Mouse (Mus musculus): ENCODE results near the gene Stk17b.
"Not testable (repeated sequence)": the region's sequence is repeated elsewhere in the genome, so short reads cannot be mapped to it uniquely, and the experiment has no call there.

The Stk17b gene

DNA sequence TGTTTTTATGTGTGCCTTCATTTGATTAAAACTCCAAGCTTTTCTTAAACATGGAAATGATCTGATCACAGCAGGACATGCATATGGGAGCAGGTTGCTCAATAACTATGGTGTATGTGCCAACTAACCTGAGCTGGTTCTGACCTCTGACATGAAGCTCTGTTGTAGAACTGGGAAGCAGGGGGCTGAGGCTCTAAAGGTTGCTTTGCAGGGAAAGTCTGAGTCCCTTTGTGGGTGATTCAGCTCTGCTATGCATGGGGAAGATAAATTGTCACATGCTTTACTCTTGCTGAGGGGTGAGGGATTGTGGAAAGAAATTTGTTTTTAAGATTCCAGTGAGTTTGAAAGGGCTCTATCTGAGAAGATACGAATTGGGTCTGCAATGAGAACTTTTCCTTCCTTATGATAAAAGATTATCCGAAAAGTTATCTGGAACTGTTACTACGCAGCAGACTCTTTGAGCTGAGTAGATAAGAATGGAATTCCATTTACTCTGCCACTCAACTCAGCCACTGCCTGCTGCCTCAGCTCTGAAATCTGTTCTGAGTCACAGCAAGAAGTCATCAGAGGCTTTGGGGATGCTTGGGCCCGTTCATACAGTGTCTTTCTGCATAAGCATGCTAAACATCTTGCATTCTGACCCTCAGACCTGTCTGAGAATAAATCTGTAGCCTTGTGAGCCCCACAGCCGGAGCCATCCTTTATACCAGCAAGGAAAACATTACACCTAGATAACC is 56.4 kb downstream of the Stk17b start:
- DNase-seq (ENCODE audit: low read depth, low spot score) = no peak

DNA sequence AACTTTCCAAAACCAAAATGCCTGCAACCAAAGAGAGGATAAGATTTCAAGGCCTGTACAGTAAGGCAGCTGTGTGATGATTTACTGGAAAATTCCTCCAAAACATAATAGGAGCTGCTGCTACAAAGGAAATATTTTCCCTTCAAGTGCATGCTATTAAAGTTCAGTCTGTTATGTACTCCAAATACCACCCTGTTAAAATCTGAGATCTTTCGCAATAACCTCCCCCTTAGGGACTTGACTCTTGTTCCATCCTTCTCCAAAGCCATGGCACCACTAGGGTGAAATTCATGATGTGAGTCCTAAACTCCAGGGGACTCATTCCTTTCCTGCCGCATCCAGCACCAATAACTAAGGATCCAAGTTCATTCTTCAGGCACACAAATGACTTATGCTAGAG is 58.1 kb downstream of the Stk17b start:
- no peak for DNase-seq (ENCODE audit: low read depth, low spot score)

- DNase-seq (ENCODE audit: low read depth, low spot score) = no peak
Measured at GRCm38 (mm10) chr1:53721353-53721752, 63.7 kb downstream of the Stk17b start.

DNA sequence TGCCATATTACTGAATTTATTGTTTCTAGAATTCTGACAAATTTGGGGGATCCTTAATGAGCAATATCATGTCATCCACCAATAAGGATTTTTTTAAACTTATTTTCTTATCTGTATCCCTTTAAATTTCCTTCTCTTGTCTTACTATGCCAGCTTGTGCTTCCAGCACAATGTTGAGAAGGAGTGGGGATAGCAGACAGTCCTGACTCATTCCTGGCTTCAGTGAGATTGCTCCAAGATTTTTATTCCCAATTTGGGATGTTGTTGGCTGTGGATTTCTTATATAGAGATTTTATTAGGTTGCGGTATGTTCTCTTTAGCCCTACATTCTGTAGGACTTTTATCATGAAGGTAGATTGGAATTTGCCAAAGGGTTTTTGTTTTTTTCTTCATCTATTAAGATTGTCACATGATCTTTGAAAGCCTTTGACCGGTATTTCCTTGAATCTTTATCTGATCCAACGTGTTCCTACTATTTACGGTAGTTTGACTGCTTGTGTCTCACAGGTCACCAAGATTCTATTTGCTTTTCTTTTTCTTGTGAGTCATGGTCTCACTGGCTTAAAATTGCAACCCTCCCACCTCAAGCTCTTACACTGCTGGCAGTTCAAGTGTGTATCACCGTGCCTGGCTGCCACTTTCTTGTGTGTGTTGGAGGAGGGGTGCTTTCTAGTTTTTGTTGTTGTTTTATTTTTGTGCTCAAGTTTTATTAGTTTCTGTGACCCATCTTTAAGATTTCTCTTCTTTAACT is 64.2 kb downstream of the Stk17b start:
- DNase-seq (ENCODE audit: low read depth, low spot score) = no peak

DNA sequence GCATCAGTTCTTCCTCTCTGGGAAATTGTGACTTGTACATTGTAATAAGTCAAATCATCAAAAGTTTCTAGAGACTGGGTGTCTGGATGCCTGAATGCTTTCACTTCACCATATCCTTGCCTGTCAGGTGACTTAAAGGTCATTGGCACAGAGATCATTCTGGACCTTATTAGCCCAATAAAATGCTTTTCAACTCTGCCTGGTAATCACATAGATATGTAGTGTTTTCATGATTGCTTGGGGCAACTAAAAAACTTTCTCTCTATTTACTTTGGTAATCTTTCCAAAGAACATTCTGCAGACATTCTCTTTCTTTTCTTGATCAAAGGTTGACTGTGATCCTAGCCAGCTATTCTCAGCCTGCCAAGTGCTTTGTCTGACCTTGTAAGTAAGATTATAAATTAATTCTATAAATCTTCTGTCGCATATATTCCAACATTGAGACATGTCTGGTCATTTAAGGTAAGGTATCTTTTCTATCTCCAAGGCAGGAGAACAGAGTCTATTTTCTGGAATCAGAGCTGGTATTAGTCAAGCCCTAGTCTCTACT is 69.0 kb downstream of the Stk17b start:
- no peak for DNase-seq (ENCODE audit: low read depth, low spot score)

DNA sequence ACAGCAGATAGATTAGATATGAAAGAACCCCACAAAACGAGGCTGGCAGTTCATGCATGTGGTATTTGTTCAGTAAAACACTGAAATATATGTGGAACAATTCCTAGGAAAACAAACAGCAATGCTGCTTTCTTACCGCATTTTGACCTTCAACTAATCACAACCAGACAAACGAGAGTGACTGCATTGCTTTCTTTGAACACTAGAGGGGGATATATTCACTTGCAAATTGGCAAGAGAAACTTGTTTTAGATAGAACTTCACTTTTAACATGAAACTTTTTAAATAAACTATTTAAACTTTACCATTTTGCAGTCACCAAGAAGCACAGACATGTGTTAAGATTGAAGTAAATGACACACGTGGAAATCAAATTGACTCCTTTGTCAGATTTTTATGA is 69.6 kb downstream of the Stk17b start:
- DNase-seq (ENCODE audit: low read depth, low spot score) = peak; percentile 24

- not testable (repeated sequence) for DNase-seq (ENCODE audit: low read depth, low spot score)
Measured at GRCm38 (mm10) chr1:53713383-53713782, 71.6 kb downstream of the Stk17b start.

GRCm38 (mm10) chr1:53711069-53711468 is 74.0 kb downstream of the Stk17b start:
- DNase-seq (ENCODE audit: low read depth, low spot score) = no peak

GRCm38 (mm10) chr1:53709602-53710001 is 75.4 kb downstream of the Stk17b start:
- DNase-seq (ENCODE audit: low read depth, low spot score) = not testable (repeated sequence)

DNA sequence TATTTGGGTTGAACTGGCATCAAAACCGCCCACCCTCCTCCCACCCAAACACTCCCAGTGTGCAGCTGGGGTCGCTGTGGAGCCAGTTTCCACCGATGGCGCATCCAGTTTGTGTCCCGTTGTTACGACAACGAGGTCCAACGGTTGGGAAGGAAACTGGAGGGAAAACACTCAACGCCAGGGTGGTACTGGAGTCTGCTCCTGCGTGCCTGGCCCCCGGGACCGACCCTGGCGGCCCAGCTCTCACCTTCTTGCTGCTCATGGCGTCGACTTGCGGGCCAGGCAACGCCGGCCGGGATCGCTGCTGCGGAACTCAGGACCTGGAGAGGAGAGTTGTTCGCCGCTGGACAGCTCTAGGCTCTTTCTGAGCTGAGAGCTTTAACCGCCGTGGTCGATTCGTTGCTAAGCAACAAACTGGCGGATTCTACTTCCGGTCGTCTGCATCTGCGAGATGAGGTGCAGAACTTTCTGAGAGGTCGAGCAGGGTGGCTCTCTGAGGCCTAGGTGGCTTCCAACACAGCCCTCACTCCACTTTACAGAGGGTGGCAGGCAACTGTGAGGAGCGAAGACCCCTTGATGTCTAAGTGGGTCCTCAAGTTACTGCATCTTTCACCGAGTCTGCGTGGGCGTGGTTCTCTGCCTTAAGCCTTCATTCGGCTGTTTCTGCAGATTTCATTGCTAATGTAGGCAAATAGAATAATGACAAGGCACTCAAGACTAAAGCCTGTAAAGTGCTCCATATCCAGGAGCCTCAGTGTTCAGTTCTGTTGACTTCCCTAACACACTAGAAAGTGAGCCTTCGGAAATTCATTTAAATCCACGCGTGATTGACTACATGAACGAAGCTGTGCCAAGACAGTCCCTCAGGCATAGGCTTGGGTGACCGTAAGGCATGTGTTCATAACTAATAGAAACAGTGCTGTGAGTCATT is 78.3 kb downstream of the Stk17b start, which contains the start of gene Dnah7a:
Gene Dnah7a, minus strand, starts transcription at position 354 of the 931 bp plus-strand sequence.
- no peak for DNase-seq (ENCODE audit: low read depth, low spot score)

All from c-Kit-negative CD71-positive TER-119-positive erythroid progenitor cells, embryonic 14.5 days (primary cell).